Comparison of ENCODE assay signal across 8 mouse cellular contexts in the genomic region with DNA sequence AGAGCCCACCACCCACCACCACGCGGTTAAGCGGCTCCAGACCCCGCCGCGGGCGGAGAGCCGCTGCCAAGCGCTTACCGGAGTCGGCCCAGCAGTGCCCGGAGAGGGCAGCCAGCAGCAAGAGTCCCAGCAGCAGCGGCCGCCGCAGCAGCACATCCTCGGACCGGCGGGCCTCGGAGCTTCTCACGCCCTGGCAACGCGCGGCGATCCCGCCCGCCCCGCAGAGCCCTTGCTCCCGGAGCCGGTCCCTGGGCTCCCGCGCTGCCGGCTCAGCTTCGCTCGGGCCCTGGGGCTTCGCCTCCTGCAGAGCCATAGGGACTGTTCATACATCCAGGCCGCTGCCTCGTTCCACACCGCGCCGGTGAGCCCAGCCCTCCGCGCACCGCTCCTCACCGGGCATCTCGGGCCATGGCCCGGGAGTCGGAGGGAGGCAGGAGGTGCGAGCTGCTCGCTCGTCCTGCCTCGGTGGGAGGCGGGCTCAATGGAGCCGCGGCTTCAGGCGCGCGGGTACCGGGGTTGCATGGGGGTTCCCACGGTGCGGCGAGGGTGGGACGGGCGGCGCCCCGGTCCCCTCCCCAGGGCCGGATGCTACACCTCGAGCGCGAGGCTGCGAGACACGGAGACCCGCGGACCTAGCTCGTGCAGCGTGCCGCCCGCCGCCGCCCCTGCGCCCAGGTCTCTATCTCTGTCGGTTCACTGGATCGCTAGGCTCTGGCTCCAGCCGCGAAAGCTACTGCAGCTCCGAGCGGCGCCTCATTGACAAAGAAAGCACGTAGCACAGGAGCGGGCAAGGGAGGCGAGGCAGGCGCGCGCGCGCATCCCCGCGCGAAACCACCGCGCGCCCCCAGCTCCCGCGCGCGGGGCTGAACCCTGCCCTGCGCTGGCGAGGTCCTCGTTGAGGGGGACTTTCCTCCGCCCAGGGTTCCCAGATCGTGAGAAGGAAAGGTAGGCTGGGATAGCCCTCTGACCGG. TPM values are rescaled to one million over a fixed set of nuclear protein-coding genes. Genes with fewer than 3 reads are reported as not detected.
DNase-seq lines count a peak whose midpoint lies in the region; ATAC-seq and TF ChIP-seq lines count a peak whose summit lies in the region.

No protein-coding gene starts in this region.

- H3K36me3 ChIP-seq in ES-Bruce4 (ENCODE audit: control insufficient read depth, insufficient read depth, low read length, poor library complexity, severe bottlenecking), result no peaks in the 10 kb centered on the region
- H3K36me3 ChIP-seq in heart, embryonic 16.5 days (ENCODE audit: control insufficient read depth, insufficient read depth), result no peaks in the 10 kb centered on the region
- H3K36me3 ChIP-seq in midbrain, embryonic 10.5 days, result no peaks in the 10 kb centered on the region
- H3K36me3 ChIP-seq in stomach, embryonic 16.5 days (ENCODE audit: control insufficient read depth, insufficient read depth, low read length), result no peaks in the 10 kb centered on the region

- WGBS in heart, embryonic 16.5 days, result under 1% methylated on average over 111 of the region's 111 CpGs
- WGBS in midbrain, embryonic 10.5 days, result under 1% methylated on average over 106 of the region's 111 CpGs
- under 1% methylated on average over 104 of the region's 111 CpGs for WGBS in stomach, embryonic 16.5 days

- peak overlapping the region; percentile 73 for H3K4me3 ChIP-seq in ES-Bruce4 (ENCODE audit: low read depth, low read length)
- H3K4me3 ChIP-seq in cortical plate, adult 2 months (ENCODE audit: insufficient read depth, low read length), result peak overlapping the region; percentile 73
- peak overlapping the region; percentile 71 for H3K4me3 ChIP-seq in heart, embryonic 16.5 days (ENCODE audit: low read length)
- peak overlapping the region; percentile 84 for H3K4me3 ChIP-seq in midbrain, embryonic 10.5 days
- peak overlapping the region; percentile 60 for H3K4me3 ChIP-seq in stomach, embryonic 16.5 days (replicated peaks; ENCODE audit: low read length)

- H3K9me3 ChIP-seq in ES-Bruce4 (replicated peaks; ENCODE audit: control insufficient read depth, insufficient read depth, low read length, poor library complexity, severe bottlenecking), result no peaks in the 10 kb centered on the region
- no peaks in the 10 kb centered on the region for H3K9me3 ChIP-seq in heart, embryonic 16.5 days (replicated peaks; ENCODE audit: control insufficient read depth, low read length)
- H3K9me3 ChIP-seq in midbrain, embryonic 10.5 days (replicated peaks), result no peaks in the 10 kb centered on the region
- H3K9me3 ChIP-seq in stomach, embryonic 16.5 days (replicated peaks; ENCODE audit: control insufficient read depth, low read length), result no peaks in the 10 kb centered on the region

- no peak overlapping the region for H3K27ac ChIP-seq in ES-Bruce4 (ENCODE audit: insufficient read depth, low read length)
- H3K27ac ChIP-seq in cortical plate, adult 2 months (ENCODE audit: insufficient read depth, low read length), result peak overlapping the region; percentile 20
- H3K27ac ChIP-seq in heart, embryonic 16.5 days (ENCODE audit: low read length), result no peak overlapping the region
- peak overlapping the region; percentile 88 for H3K27ac ChIP-seq in midbrain, embryonic 10.5 days (replicated peaks)
- H3K27ac ChIP-seq in stomach, embryonic 16.5 days (ENCODE audit: low read length), result no peak overlapping the region

- H3K4me1 ChIP-seq in ES-Bruce4 (ENCODE audit: control insufficient read depth, insufficient read depth, low read length), result no peaks in the 10 kb centered on the region
- peaks cover 15% of the 10 kb centered on the region for H3K4me1 ChIP-seq in cortical plate, adult 2 months (ENCODE audit: control insufficient read depth, insufficient read depth, low read length)
- H3K4me1 ChIP-seq in heart, embryonic 16.5 days (ENCODE audit: control insufficient read depth, insufficient read depth, low read length), result peaks cover 8% of the 10 kb centered on the region
- H3K4me1 ChIP-seq in midbrain, embryonic 10.5 days, result peaks cover 27% of the 10 kb centered on the region
- H3K4me1 ChIP-seq in stomach, embryonic 16.5 days (ENCODE audit: control insufficient read depth, insufficient read depth, low read length), result 0 out of 2 replicates have a peak, but pooled peaks cover 4% of the 10 kb centered on the region

- peaks cover 25% of the 10 kb centered on the region for H3K27me3 ChIP-seq in ES-Bruce4 (ENCODE audit: control insufficient read depth, insufficient read depth, low read length, poor library complexity, severe bottlenecking)
- peaks cover 54% of the 10 kb centered on the region for H3K27me3 ChIP-seq in heart, embryonic 16.5 days (ENCODE audit: control insufficient read depth, insufficient read depth, low read length)
- H3K27me3 ChIP-seq in midbrain, embryonic 10.5 days (ENCODE audit: low read depth, poor library complexity, severe bottlenecking), result peaks cover 70% of the 10 kb centered on the region
- peaks cover 42% of the 10 kb centered on the region for H3K27me3 ChIP-seq in stomach, embryonic 16.5 days (ENCODE audit: control insufficient read depth, insufficient read depth, low read length)

- TF ChIP-seq POLR2A in ES-Bruce4 (IDR thresholded peaks at IDR 0.05; ENCODE audit: insufficient read depth, low read length), result no peak
- no peak for TF ChIP-seq POLR2A in cortical plate, adult 2 months (IDR thresholded peaks at IDR 0.05; ENCODE audit: extremely low read depth, insufficient read depth, low read length)

- H3K9ac ChIP-seq in ES-Bruce4 (ENCODE audit: low read depth, poor library complexity, severe bottlenecking), result peak overlapping the region; percentile 63
- peak overlapping the region; percentile 73 for H3K9ac ChIP-seq in heart, embryonic 16.5 days (ENCODE audit: low read length)
- H3K9ac ChIP-seq in stomach, embryonic 16.5 days (ENCODE audit: low read length), result peak overlapping the region; percentile 68

- TF ChIP-seq CTCF in ES-Bruce4 (IDR thresholded peaks at IDR 0.05; ENCODE audit: low read depth, low read length), result no peak
- TF ChIP-seq CTCF in cortical plate, adult 2 months (IDR thresholded peaks at IDR 0.05; ENCODE audit: extremely low read depth, insufficient read depth, low read length), result no peak

- peak; percentile 46 for ATAC-seq in heart, embryonic 16.5 days (replicated peaks; ENCODE audit: extremely low read depth, insufficient read depth, low FRiP score)
- ATAC-seq in stomach, embryonic 16.5 days (ENCODE audit: insufficient read depth, low FRiP score), result peak; percentile 48; the same call in 1 of the 2 replicates

- peak overlapping the region; percentile 100 for H3K4me2 ChIP-seq in heart, embryonic 16.5 days (ENCODE audit: low read depth, low read length)
- H3K4me2 ChIP-seq in stomach, embryonic 16.5 days (ENCODE audit: low read depth, low read length), result peak overlapping the region; percentile 100

- peak; percentile 58 for DNase-seq in R1 (ENCODE audit: low read depth, low spot score)
- DNase-seq in layer of hippocampus, adult 9-11 months, result peak; percentile 45
- peak; percentile 74 for DNase-seq in midbrain, embryonic 10.5 days (ENCODE audit: low spot score)
- DNase-seq in urinary bladder, postnatal 25 days (ENCODE audit: low spot score), result no peak

- TF ChIP-seq EP300 in ES-Bruce4 (IDR thresholded peaks at IDR 0.05; ENCODE audit: insufficient read depth, low read depth, low read length), result no peak

RNA-seq across cellular contexts. Expression of gene D430041D05Rik, which starts 0.7 kb away (rescaled TPM):
- polyA plus RNA-seq in ES-Bruce4 (2011; ENCODE audit: insufficient read depth, insufficient read length, low read depth, missing spikeins), result 0.06 and 0.10 TPM in 2 replicates
- 46.0 and 46.7 TPM in 2 replicates for polyA plus RNA-seq in cortical plate, adult 2 months (2012; rRNA removed)
- polyA plus RNA-seq in heart, embryonic 16.5 days (2015; fragmentation: Nextera tagmentation; extraction: Ambion mirVana), result 0.15 and 0.20 TPM in 2 replicates
- 0.95 and 1.5 TPM in 2 replicates for polyA plus RNA-seq in midbrain, embryonic 10.5 days (2016; fragmentation: Nextera tagmentation; extraction: Ambion mirVana)
- 0.12 and 0.18 TPM in 2 replicates for polyA plus RNA-seq in stomach, embryonic 16.5 days (2015; fragmentation: Nextera tagmentation; extraction: Ambion mirVana)

Comparison
In these comparisons a context has a peak if more than half of its experiments do, and no peak if none do; other contexts are left out.
1. H3K27ac ChIP-seq: peak in cortical plate, adult 2 months (single experiment) and midbrain, embryonic 10.5 days (single experiment); none in ES-Bruce4 (single experiment), heart, embryonic 16.5 days (single experiment) and stomach, embryonic 16.5 days (single experiment).
2. RNA of gene D430041D05Rik, which starts 0.7 kb away (polyA plus RNA-seq): 46.0 to 46.7 TPM in cortical plate, adult 2 months; 0.95 to 1.5 TPM in midbrain, embryonic 10.5 days, 0.15 to 0.20 TPM in heart, embryonic 16.5 days, 0.12 to 0.18 TPM in stomach, embryonic 16.5 days and 0.06 to 0.10 TPM in ES-Bruce4; every median in the first group is over 10 times any median in the second.
3. Peak in every context shown above with its lines, with median percentiles within 50 percentile points of each other: H3K4me3 ChIP-seq and H3K9ac ChIP-seq.